Mouse (Mus musculus): ENCODE results near the gene Stat6. TPM values are rescaled to one million over a fixed set of nuclear protein-coding genes. Genes with fewer than 3 reads are reported as not detected.
"Not testable (repeated sequence)": the region's sequence is repeated elsewhere in the genome, so short reads cannot be mapped to it uniquely, and the experiment has no call there.

Stat6 gene
- total RNA-seq, 2 experiments from 2014 or later: 16.0 to 17.9 TPM

GRCm38 (mm10) chr10:127643553-127644238, 910 bp downstream of the Stat6 start:
- DNase-seq (ENCODE audit: low spot score): peak; percentile 87

DNA sequence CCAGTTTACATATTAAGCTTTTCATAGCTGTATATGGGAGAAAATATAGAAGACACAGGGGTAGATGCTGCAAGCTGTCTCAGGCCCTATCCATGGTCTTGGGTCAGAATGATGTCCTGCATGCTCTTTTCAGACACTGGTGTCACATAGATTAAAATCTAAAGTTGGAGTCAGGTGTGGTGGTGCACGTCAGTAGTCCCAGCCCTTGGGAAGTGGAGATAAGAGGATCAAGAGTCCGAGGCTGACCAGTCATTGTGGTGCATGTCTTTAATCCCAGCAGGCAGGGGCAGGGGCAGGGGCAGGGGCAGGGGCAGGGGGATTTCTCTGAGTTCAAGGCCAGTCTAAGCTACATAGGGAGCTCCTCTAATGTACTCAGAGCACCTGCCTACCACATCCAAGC, 3.0 kb downstream of the Stat6 start:
- DNase-seq (ENCODE audit: low spot score): no peak

GRCm38 (mm10) chr10:127652906-127653638, 10.3 kb downstream of the Stat6 start:
- no peak for DNase-seq (ENCODE audit: low spot score)

DNA sequence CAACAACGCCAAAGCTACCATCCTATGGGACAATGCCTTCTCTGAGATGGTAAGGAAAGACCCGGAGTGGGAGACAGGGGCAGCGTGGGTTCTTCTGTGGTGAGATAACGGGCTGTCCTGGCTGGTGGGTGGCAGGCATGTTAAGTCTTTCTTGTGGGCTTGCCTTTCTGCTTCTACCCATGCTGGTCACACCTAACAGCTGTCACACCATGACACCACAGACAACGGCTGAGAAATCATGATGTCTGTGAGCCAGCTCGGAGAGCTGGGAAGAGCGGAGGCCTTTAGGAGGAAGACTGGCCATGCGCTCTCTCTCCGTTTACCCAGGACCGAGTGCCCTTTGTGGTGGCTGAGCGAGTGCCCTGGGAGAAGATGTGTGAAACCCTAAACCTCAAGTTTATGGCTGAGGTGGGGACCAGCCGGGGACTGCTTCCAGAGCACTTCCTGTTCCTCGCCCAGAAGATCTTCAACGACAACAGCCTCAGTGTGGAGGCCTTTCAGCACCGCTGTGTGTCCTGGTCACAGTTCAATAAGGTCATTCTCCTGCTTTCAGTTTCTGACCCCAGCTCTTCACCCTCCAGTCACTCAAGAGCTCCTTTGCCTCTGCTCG, 12.3 kb downstream of the Stat6 start:
- no peak for DNase-seq (ENCODE audit: low spot score)

DNA sequence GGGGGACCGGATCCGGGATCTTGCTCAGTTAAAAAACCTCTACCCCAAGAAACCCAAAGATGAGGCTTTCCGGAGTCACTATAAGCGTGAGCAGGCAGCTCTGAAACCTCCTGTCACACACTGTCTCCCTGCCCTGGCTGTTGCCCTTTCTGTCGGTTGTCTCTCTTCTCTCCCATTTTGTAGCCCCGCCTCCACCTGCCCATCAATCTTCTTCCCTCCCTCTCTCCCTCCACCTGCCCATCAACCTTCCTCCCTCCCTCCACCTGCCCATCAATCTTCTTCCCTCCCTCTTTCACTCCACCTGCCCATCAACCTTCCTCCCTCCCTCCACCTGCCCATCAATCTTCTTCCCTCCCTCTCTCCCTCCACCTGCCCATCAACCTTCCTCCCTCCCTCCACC, 14.8 kb downstream of the Stat6 start:
- not testable (repeated sequence) for DNase-seq (ENCODE audit: low spot score)

GRCm38 (mm10) chr10:127658076-127658475, 15.3 kb downstream of the Stat6 start:
- DNase-seq (ENCODE audit: low spot score): no peak

GRCm38 (mm10) chr10:127659551-127659950, 16.8 kb downstream of the Stat6 start:
- DNase-seq (ENCODE audit: low spot score): no peak

- no peak for DNase-seq (ENCODE audit: low spot score)
Measured at GRCm38 (mm10) chr10:127661291-127661914, 18.6 kb downstream of the Stat6 start.

- DNase-seq (ENCODE audit: low spot score): no peak
Measured at GRCm38 (mm10) chr10:127661915-127662663, 19.3 kb downstream of the Stat6 start.

GRCm38 (mm10) chr10:127662666-127663253, 20.0 kb downstream of the Stat6 start:
- no peak for DNase-seq (ENCODE audit: low spot score)

- no peak for DNase-seq (ENCODE audit: low spot score)
Measured at GRCm38 (mm10) chr10:127663590-127663989, 20.8 kb downstream of the Stat6 start.

DNA sequence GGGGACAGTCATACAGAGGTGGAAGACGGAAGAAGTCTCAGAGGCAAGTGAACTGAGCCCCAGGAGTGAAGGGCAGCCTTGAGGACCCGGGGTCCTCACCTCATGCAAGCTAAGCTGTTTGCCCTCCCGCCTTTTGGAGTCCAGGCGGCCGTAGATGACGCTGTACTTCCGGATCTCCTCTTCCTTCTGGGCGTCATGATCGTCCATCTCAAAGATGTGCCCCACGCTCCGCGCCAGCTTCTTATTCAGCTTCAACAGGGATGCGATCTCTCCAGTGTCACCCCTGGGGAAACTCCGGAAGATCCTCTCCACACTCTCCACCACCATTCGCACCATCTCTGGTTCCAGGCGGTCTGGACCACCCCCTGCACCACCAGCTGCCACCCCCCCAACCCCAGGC, 21.4 kb downstream of the Stat6 start:
- DNase-seq (ENCODE audit: low spot score): no peak

DNA sequence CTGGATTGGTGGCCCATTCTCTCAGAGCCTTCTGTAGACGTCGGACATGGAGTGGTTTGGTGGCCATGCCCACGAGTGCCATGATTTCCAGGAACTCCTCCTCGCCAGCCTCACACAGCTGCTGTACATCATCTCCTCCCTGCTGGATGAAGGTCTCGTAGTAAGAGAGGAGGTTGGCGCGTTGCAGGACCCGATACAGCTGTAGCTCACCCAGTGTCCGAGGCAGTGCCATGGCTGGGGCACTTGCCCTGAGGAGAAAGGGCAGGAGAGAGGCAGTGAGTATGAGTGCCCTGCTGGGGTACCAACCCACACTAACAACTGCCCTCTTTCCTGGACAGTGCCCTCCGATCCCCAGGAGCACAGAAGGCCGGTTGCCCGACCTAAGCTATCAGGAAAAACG, 22.1 kb downstream of the Stat6 start:
- no peak for DNase-seq (ENCODE audit: low spot score)

DNA sequence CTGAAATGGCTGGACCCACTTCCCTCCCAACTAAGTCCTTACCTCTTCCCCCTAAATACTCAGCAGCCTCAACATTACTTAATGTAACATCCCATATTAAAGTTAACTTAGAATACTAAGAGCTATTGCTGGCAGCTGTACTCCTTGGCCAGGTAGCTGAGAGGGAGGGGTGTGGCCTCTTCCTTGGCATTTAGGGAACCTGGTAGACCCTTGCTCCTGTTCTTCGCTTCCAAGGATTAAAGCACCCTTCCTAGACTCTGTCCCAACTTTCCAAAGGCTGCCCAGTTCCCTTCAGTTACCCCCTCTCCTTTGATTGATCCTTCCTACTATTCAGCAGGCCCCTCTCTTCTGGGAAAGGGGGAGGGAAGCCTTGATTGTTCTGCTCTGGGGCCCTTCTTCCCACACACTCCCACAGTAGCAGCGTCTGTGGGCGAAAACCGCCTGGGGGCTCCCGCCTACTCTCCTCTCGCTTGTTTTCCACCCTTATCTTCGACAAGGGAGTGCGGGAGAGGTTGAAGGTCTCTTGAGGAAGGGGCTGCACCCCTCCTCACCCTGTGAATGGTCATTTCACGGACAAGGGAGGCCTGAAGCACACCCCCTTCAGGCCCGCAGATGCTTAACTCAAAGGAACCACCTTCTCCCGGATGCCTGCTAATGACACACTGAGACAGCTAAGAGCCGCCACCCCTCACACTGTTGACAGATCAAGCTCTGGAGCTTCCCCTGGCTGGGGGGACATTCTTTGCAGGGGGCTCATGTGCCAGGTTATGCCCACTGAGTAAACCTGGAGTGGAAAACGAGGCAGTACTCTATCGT, 22.8 kb downstream of the Stat6 start:
- no peak for DNase-seq (ENCODE audit: low spot score)

DNA sequence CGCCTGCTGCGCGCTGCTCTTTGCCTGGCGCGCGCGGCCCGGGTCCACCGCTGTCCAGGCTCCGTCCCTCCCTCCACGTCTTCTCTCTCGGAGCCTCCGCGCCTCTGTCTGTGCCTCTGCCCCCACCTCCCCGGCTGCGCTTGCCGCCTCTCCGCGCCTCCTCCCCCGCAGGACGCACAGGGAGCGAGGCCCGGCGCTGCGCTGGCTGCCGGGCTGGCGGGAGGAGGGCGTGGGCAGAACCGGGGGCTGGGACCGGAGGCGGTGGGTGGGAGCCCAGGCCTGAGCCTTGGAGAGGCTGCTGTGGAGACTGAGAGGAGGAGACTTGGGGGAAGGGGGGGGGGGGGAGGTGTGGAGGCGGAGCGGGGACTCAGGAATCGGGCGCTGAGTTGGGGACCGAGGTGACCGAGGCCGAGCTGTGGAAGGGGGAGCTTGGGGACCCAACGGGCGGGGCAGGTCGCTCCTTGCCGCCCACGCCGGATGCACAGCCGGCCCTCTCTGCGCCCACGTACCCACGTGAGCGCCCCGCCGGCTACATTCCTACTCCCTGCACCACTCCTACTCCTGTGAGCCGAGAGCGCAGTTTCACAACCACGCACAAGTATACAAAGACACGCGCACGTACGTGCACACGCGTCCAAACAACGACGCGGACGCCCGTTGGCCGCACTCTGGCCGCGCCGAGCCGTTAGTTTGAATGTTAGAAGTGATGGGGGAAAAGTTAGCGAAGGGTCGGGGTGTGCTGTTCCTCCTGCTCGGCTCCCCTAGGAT, 23.9 kb downstream of the Stat6 start, which contains the start of gene Nemp1:
Gene Nemp1 (plus strand): TSS at position 401 of the 768 bp plus-strand sequence.
- peak; percentile 81 for DNase-seq (ENCODE audit: low spot score)

DNA sequence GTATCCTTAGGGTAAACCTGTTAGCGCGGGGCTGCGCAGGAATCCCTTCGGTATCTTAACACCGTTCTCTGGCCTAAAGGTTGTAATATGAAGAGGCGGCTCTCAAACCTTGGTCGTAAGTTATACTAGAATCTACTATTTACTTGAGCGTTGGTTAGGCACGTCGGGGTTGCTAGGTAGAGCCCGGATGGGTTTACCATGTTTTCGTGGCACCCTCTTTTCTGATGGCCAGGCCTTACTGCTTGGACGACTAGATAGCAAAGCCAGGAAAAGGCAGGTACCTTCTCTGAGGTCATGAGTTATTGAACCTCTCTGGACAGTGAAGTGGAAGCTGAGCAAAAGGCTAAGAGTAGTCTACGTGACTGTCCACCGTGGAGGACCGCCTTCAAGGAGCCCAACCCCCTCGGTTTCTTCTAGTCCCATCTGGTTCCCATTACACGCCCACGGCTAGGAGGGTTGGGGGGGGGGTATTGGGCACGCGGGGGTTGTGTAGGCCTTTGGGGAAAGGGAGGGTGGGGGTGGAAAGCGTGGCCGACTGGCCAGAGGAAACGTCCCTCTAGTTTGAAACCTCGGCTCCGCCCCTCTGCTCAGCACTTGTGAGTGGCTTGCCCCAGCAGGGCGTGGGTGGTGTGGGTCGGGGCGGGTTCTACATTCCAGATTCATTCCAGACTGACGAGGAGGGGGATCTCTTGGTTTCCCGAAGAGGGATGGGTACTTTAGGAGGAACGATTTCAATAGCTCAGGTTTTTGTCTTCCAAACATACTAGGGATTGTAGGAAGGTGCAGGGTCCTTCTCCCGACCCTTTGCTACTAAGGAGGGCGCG, 24.7 kb downstream of the Stat6 start:
- DNase-seq (ENCODE audit: low spot score): peak; percentile 90

- peak; percentile 80 for DNase-seq (ENCODE audit: low spot score)
Measured at GRCm38 (mm10) chr10:127668093-127669050, 25.6 kb downstream of the Stat6 start, which contains the start of gene Nab2. Gene Nab2 (minus strand): TSS chr10:127668568.
